10 mouse cellular contexts compared by ENCODE assay signal in genomic region chr9:21213617-21214190, GRCm38 (mm10). TPM values are rescaled to one million over a fixed set of nuclear protein-coding genes. Genes with fewer than 3 reads are reported as not detected.
DNase-seq lines count a peak whose midpoint lies in the region; TF ChIP-seq lines count a peak whose summit lies in the region.
"Had no signal": no experiment of that assay in that cellular context is flagged by ENCODE, and none has a peak within 500 bp of the region (broad histone marks: within the 10 kb centered on the region; RNA-seq: fewer than 3 reads in every experiment).

No protein-coding gene starts in this region.

- peaks cover 4% of the 10 kb centered on the region for H3K36me3 ChIP-seq in spleen, adult 2 months (ENCODE audit: control insufficient read depth, insufficient read depth, low read length)

- H3K27me3 ChIP-seq in spleen, adult 2 months (ENCODE audit: control insufficient read depth, insufficient read depth, low read length): no peaks in the 10 kb centered on the region

- H3K27ac ChIP-seq in gastrocnemius, adult 2 months: no peak overlapping the region
- H3K27ac ChIP-seq in spleen, adult 2 months (ENCODE audit: insufficient read depth, low read length): no peak overlapping the region

- no peak overlapping the region for H3K4me3 ChIP-seq in gastrocnemius, adult 2 months
- H3K4me3 ChIP-seq in spleen, adult 2 months (ENCODE audit: extremely low read depth, insufficient read depth, insufficient read length): no peak overlapping the region

- intact Hi-C loops in gastrocnemius, adult 2 months (cut with DNase I): no loop called here

- WGBS in spleen, adult 2 months: 69% methylated on average over 7 of the region's 7 CpGs

- TF ChIP-seq POLR2A in spleen, adult 2 months (IDR thresholded peaks at IDR 0.05; ENCODE audit: low read depth, low read length): no peak

- DNase-seq in gastrocnemius, adult 2 months: no peak
- no peak for DNase-seq in gastrocnemius, postnatal 4 days (ENCODE audit: low spot score in 2 of 2)
- no peak for DNase-seq in spleen, adult 2 months (ENCODE audit: low read depth in 1 of 2, low spot score in 2 of 2)
- DNase-seq in spleen, postnatal 14 days (ENCODE audit: low spot score in 2 of 2): no peak
- DNase-seq in embryo, embryonic 11 days: peak; percentile 74
- DNase-seq in retina, postnatal 1 day: peak; percentile 50
- DNase-seq in layer of hippocampus, adult 9-11 months: no peak
- DNase-seq in spleen, adult 12 weeks (ENCODE audit: low spot score): no peak
- DNase-seq: gastrocnemius, postnatal 10 days had no signal

- no peaks in the 10 kb centered on the region for H3K4me1 ChIP-seq in spleen, adult 2 months (ENCODE audit: control insufficient read depth, insufficient read depth, insufficient read length)

- peak; percentile 43 for TF ChIP-seq CTCF in gastrocnemius, adult 2 months (IDR thresholded peaks at IDR 0.05)
- peak; percentile 51; the same call in 1 of the 2 replicates for TF ChIP-seq CTCF in spleen, adult 2 months (IDR thresholded peaks at IDR 0.05; ENCODE audit: extremely low read depth, insufficient read depth, insufficient read length, insufficient replicate concordance)

RNA-seq across cellular contexts. Expression of gene Keap1, which starts 25.5 kb away (rescaled TPM):
- total RNA-seq in gastrocnemius, adult 2 months (2021): 10 to 100 TPM; 51.3 to 62.3 TPM
- total RNA-seq in gastrocnemius, postnatal 4 days (2021): 10 to 100 TPM; 52.2 to 55.0 TPM
- 55.4 and 78.4 TPM in 2 replicates for polyA plus RNA-seq in spleen, adult 2 months (2012; rRNA removed)

RNA-seq across cellular contexts. Expression of gene S1pr5, which starts 34.5 kb away (rescaled TPM):
- total RNA-seq in gastrocnemius, adult 2 months (2021): under 1 TPM; 0.15 to 0.33 TPM
- under 1 TPM; 0.26 to 0.32 TPM for total RNA-seq in gastrocnemius, postnatal 4 days (2021)
- 12.2 and 21.3 TPM in 2 replicates for polyA plus RNA-seq in spleen, adult 2 months (2012; rRNA removed)
- polyA plus RNA-seq: large intestine, adult 2 months had no signal

RNA-seq across cellular contexts. Expression of gene Pde4a, which starts 48.2 kb away (rescaled TPM):
- total RNA-seq in gastrocnemius, adult 2 months (2021): 10 to 100 TPM; 39.0 to 66.8 TPM
- total RNA-seq in gastrocnemius, postnatal 4 days (2021): 10 to 100 TPM; 11.6 to 13.8 TPM
- 12.4 and 13.1 TPM in 2 replicates for polyA plus RNA-seq in spleen, adult 2 months (2012; rRNA removed)

RNA-seq across cellular contexts. Expression of gene Atg4d, which starts 51.4 kb away (rescaled TPM):
- total RNA-seq in gastrocnemius, adult 2 months (2021): 10 to 100 TPM; 68.0 to 77.4 TPM
- total RNA-seq in gastrocnemius, postnatal 4 days (2021): 10 to 100 TPM; 28.0 to 30.0 TPM
- polyA plus RNA-seq in spleen, adult 2 months (2012; rRNA removed): 44.8 and 48.4 TPM in 2 replicates

Comparison
In these comparisons a context has a peak if more than half of its experiments do, and no peak if none do; other contexts are left out.
1. DNase-seq: peak in embryo, embryonic 11 days (single experiment) and retina, postnatal 1 day (single experiment); none in gastrocnemius, adult 2 months (single experiment), gastrocnemius, postnatal 4 days (0 of 2), spleen, adult 2 months (0 of 2), spleen, postnatal 14 days (0 of 2), layer of hippocampus, adult 9-11 months (single experiment) and spleen, adult 12 weeks (single experiment).